Mouse (Mus musculus) liver, embryonic 16.5 days (tissue): ENCODE data around the gene Magt1. TPM values are rescaled to one million over a fixed set of nuclear protein-coding genes. Genes with fewer than 3 reads are reported as not detected.

ENCODE experiments used
- polyA plus RNA-seq: library from polyadenylated mRNA; unstranded; fragments of >200 nt; fragmentation: Nextera tagmentation; extraction: Ambion mirVana; gene quantifications from 2 replicates; pipeline ENCODE4 v1.2.1, GENCODE M21; 2015

Magt1 gene
- polyA plus RNA-seq, 1 experiment from 2014 or later, result 35.4 TPM

Other genes with a start within 250 kb of the Magt1 start
- gene Fgf16, start 247.6 kb downstream of the Magt1 start, polyA plus RNA-seq, result not detected in 2 replicates
- 37.7 and 39.4 TPM in 2 replicates for gene Atrx, start 82.5 kb downstream of the Magt1 start, polyA plus RNA-seq
- 238 and 263 TPM in 2 replicates for gene Cox7b, start 3.8 kb upstream of the Magt1 start, polyA plus RNA-seq
- gene Atp7a, start 15.4 kb upstream of the Magt1 start, polyA plus RNA-seq, result 13.8 and 14.7 TPM in 2 replicates
- gene Tlr13, start 131.3 kb upstream of the Magt1 start, polyA plus RNA-seq, result 1.0 and 1.3 TPM in 2 replicates
- 189 and 191 TPM in 2 replicates for gene Pgk1, start 175.2 kb upstream of the Magt1 start, polyA plus RNA-seq
- gene Taf9b, start 209.3 kb upstream of the Magt1 start, polyA plus RNA-seq, result 4.0 and 4.3 TPM in 2 replicates
- not detected in 2 replicates for gene Fnd3c2, start 243.5 kb upstream of the Magt1 start, polyA plus RNA-seq